Mouse (Mus musculus): ENCODE measurements around the gene Cdk9.

The Cdk9 gene

GRCm38 (mm10) chr2:32712934-32713817 lies at the start of gene Cdk9:
Cdk9 (minus strand) TSS chr2:32713076.
- DNase-seq (ENCODE audit: low spot score) = peak; percentile 93

DNA sequence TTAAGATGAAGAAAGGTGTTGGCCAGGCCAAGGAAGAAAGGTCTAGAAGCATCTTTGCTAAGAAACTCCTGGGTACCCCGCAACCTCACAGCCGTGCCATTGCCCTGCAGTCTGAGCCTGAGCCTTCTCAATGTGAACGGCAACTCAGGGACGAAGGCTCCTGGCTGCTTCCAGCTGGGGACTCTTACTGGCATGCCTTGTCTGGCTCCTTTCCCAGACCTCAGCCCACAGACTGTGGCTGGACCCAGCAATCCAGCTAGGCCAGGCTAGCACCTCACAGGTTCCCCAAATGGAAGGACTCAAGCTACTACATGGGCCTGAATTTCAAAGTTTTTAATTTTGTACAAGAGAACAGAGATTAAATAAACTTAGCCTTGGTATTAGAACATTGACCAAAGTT lies 49.0 kb upstream of the Cdk9 start:
- DNase-seq (ENCODE audit: low spot score) = no peak

GRCm38 (mm10) chr2:32761361-32761760 lies 48.5 kb upstream of the Cdk9 start:
- DNase-seq (ENCODE audit: low spot score) = no peak

- DNase-seq (ENCODE audit: low spot score) = no peak
Observed at GRCm38 (mm10) chr2:32759001-32759400, 46.1 kb upstream of the Cdk9 start.

GRCm38 (mm10) chr2:32758503-32758902 lies 45.6 kb upstream of the Cdk9 start:
- DNase-seq (ENCODE audit: low spot score) = no peak

- peak; percentile 98 for DNase-seq (ENCODE audit: low spot score)
Observed at GRCm38 (mm10) chr2:32757056-32757845, 44.4 kb upstream of the Cdk9 start, which contains the start of gene Tor2a. Tor2a (plus strand) TSS chr2:32757234.

DNA sequence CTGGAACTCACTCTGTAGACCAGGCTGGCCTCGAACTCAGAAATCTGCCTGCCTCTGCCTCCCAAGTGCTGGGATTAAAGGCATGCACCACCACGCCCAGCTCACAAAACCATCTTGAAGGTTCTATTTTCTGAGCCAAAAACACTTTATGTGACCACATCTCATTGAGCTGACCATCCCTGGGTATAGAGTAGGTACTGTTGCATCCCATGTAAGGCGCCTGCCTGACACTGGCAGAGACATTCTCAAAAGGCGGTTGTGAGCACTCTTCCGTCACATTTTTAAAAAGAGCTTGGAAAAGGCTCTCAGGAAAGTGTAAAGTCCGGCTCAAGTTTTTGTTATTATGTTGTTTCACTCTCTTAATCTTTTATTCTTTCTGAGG lies 43.8 kb upstream of the Cdk9 start:
- no peak for DNase-seq (ENCODE audit: low spot score)

- DNase-seq (ENCODE audit: low spot score) = no peak
Observed at GRCm38 (mm10) chr2:32752181-32752580, 39.3 kb upstream of the Cdk9 start.

GRCm38 (mm10) chr2:32751665-32752033 lies 38.8 kb upstream of the Cdk9 start:
- DNase-seq (ENCODE audit: low spot score) = no peak

DNA sequence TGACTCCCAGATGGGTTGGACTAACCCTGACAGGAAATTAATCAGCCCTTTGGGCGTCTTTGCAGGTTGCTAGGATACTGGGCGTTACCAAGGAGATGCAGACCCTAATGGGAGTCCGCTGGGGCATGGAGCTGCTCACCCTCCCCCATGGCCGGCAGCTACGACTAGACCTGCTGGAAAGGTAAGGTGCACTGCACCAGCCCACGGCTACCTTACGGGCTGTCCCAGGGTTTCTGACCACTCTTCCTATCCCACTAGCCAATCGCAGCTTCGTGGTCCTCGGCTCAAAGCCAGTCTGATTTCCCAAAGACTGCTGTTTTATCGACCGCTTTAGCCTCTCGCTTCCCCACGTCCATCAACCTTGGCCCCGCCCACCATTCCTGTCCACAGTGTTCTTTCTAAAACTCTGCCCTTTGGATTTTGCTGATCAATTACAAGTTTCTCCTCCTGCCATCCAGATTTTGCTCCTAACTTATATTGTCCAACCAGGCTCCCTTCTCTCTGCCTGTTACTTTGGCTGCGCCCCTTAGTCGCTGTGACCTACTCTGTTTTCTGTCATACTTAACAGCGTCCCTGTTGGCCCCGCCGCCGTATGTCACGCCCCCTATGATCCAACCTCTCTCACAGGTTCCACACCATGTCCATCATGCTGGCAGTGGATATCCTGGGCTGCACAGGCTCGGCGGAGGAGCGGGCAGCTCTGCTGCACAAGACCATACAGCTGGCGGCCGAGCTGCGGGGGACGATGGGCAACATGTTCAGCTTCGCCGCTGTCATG lies 38.2 kb upstream of the Cdk9 start:
- no peak for DNase-seq (ENCODE audit: low spot score)

DNA sequence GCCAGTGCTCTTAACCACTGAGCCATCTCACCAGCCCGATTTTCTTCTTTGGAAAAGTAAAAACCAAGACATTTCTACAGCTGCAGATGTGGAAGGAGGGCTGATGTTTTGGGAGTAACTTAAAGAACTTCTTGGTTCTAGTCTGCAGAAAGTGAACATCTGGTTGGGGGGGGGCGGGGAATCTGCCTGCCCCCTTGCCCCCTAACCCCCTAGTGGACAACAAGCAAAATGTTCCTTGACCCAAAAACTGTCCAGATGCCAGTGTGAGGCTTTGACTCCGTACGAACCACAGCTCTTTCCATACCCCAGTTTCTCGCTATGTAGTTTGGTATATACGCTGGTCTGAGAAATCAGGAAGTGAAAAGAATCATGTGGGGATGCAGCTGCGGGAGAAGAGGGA lies 37.3 kb upstream of the Cdk9 start:
- no peak for DNase-seq (ENCODE audit: low spot score)

- DNase-seq (ENCODE audit: low spot score) = no peak
Observed at GRCm38 (mm10) chr2:32749082-32749481, 36.2 kb upstream of the Cdk9 start.

DNA sequence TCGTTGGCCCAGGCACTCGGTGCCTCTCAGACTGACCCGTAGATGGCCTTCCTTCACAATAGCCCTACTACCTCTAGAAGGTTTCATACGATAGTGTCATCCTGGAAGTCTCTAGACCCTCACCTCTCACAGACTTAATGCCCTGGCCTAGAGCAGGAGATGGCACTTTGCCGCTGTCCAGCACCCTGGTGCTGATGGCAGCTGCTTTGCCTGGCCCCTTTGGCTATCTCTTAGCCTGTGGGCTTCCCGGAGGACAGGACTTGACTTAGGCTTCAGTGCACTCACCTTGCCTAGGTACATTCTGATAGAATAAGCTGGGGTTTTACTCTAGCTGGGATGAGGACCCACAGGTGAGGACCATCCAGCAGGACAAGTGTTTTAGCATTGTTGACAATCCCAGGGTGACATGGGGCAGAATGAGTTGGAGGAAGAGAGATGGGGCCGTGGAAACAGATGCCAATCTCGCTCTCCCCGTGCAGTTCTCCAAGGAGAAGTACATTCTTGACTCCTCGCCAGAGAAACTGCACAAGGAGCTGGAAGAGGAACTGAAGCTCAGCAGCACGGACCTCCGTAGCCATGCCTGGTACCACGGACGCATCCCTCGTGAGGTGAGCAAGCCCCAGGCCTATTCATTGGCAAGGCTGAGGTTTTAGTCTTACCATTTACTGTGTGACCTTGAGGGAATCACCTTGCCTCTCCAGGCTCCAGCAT lies 31.6 kb upstream of the Cdk9 start:
- no peak for DNase-seq (ENCODE audit: low spot score)

GRCm38 (mm10) chr2:32742173-32742531 lies 29.3 kb upstream of the Cdk9 start:
- no peak for DNase-seq (ENCODE audit: low spot score)

DNA sequence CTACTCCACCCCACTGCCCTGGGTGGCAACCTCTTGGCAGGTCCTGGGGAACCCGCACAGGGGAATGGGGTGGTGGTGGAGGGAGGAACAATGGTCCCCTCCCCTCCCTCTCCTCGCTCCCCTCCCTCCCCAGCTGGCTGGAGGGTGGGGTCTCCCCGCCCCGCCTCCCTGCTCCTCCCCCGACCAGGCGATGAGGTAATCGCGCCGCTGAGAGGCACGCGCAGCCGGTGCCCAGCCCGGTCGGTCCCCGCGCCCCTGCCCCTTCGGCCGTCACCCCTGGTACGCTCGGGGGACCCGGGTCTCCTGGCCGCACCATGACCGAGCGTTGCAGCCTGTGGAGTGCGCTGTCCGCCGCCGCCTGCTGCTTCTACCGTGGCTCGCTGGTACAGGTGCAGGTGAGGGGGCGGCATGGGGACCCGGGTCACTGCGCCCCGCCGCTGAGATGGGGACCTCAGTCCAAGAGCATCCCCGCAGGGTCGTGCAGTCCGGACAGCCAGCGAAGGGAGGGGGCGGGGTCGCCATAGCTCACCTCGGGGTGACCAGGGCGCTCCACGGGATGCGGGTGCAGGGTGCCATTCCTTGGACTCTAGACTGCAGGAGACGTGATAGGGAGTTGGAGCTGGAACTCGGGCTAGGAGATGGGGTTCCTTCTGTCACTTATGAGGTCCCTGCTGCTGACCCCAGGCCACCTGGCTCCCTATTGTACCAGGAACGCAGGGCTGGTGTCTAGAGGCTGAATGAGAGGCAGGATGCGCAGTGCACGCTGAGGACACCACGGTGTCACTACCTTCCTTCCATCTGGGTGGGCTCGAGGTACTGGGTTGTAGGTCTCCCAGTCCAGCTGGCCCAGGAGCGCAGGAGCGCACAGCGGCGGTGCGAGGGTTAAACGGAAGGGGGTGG lies 28.6 kb upstream of the Cdk9 start:
- DNase-seq (ENCODE audit: low spot score) = no peak

DNA sequence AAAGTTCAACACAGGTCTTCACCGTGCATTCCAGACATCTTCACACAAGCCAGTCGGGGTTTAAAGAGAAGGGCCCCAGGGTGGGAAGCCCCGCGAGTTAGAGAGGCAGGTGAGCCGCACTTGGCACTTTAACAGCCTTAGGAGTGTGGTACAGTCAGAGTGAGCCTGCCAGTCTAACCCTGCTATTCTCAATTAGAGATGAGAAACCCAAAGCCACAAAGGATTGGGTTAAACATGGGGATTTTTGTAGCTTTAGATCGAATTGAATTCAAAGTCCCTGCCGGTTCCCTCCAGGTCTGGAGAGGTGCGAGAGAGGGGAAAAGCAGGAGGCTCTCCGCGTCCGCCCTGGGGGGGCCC lies 28.0 kb upstream of the Cdk9 start, which contains the start of gene 6330409D20Rik:
TSS of gene 6330409D20Rik (minus strand) at position 101 of the 357 bp plus-strand sequence.
- DNase-seq (ENCODE audit: low spot score) = no peak

DNA sequence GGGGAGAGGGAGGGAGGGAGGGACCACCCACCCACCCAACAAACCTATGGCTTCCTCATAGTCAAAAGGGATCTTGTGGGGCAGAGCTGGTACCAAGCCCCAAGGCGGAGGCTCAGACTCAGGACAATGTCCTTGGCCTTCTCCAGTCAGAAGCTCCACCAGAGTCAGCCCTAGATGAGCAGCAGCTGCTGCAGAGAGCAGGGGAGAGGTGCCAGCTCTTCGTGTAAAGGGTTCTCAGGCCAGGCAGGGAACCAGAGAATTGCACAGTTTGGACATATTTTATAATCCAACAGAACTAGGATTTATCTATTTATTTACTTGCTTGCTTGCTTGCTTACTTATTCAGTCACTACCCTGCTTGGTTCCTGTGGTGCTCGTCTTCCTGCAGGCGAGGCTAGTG lies 26.4 kb upstream of the Cdk9 start:
- no peak for DNase-seq (ENCODE audit: low spot score)

DNA sequence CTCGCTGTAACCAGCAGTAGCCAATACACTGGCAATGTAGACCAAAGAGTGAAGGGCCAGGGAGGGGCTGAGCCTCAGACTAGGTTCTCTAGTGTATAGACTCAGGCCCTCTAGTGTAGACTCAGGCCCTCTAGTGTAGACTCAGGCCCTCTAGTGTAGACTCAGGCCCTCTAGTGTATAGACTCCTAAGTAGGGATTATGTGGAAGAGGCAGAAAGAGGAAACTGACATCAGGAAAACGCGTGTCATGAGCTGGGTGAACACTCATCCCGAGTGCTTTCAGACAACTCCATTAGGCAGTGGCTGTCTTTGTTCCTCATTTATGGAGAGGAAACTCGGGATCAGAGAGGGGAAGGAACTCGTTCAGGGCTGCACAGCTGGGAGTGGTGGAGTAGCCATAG lies 24.1 kb upstream of the Cdk9 start:
- no peak for DNase-seq (ENCODE audit: low spot score)

DNA sequence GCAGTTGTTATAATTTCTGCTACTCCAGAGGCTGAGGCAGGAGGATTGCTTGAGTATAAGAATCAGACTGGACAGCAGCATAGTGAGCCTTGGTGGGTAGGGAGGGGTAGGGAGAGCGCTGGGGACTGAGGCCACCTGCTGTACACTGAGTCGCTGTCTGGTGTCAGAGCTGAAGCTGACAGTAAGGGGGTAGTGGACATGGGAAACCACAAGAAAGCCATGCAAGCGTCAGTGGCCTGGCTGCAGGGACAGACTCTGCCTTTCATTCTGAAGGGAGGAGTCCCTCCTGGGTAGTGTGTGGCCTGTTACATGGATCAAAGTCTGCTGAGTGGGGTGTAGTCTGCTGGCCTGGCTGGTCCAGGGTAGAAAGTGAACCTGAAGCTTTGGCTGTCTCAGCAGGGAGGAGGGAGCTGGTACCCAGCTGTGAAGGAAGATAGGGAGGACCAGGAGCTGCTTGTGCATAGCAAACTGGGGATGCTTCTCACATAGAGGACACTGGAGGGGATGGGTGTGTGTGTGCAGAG lies 23.5 kb upstream of the Cdk9 start:
- no peak for DNase-seq (ENCODE audit: low spot score)

- DNase-seq (ENCODE audit: low spot score) = no peak
Observed at GRCm38 (mm10) chr2:32734933-32735332, 22.1 kb upstream of the Cdk9 start.

DNA sequence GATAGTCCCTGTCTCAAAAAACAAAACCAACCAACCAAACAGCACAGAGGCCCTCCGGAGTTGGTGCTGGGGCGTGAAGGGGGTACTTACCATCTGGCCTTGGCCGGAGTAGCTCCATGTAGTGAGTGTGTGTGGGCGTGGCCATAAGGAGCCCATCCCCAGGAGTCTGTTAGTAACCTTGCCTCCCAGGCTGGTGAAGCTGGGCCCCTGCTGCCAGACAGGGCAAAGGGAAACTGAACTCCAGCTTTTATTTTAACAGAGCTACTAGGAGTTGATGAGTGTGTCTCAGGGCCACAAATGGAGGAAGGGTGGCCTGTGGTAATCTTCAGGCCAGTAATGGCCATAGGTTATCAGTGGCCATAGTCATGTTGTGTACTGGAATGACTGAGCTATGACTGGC lies 21.6 kb upstream of the Cdk9 start:
- DNase-seq (ENCODE audit: low spot score) = no peak

All from T-cell, adult 2 months (primary cell).